Mouse (Mus musculus) hematopoietic stem cell, adult 5-6 weeks (primary cell): ENCODE results near the gene Cpsf3. TPM values are rescaled to one million over a fixed set of nuclear protein-coding genes. Genes with fewer than 3 reads are reported as not detected.

Experiments
- ATAC-seq, 2 experiments: fragments of 125-278 bp in 1 of 2; replicated peaks in 1 of 2; 2 replicates each; pipeline ENCODE4 v1.8.0; 2016 to 2017; ENCODE audit warnings: inconsistent platforms in 2 of 2, mild to moderate bottlenecking in 2 of 2, moderate number of reproducible peaks in 2 of 2, low read depth in 1 of 2, moderate TSS enrichment in 1 of 2; ENCODE audit not compliant: low FRiP score in 2 of 2, poor library complexity in 2 of 2, severe bottlenecking in 2 of 2, insufficient read depth in 1 of 2, low TSS enrichment in 1 of 2
- total RNA-seq: library from RNA; stranded (forward); fragments of 172-1452, 232-1000 nt; gene quantifications from 2 replicates; pipeline ENCODE4 v1.2.3, GENCODE M21; 2017

Cpsf3 gene
- total RNA-seq, 1 experiment from 2014 or later, result 117 TPM

DNA sequence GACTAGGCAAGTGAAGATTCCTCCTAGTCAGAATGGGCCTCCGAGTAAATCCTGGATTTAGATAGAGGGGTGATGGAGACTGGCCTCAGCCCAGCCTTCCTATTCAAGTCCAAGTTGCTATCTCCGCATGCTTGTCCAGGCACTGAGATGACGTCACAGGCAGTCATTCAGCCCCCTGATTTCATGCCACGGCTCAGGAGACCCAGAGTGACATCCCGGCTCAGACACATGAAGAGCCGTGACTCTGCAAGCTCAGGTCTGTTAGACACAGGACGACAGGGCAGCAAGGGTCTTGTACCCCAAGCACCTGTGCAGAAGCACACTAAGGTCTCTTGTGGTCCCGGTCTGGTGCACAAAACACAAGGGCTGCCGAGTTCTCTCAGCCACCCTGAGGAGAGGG, 37.7 kb downstream of the Cpsf3 start:
- no peak for ATAC-seq

DNA sequence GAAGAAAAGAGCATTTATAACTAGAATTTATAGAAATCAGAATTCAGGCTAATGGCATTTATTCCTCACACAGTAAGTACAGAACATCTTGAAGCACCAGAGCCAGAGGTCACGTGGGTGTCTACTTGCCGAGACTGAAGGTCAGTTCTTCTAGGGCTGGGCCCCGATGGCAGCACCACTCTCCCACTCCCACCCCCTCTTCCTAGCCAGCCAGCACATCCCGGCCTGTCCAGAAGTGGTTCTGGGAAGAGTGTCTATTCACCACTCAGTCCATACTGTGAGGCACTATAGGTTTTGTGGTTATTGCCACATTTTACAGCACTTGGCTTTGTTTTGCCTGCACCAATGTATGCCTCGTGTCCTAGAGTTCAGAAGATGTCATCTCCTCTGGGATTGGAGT, 38.9 kb downstream of the Cpsf3 start:
- no peak for ATAC-seq

DNA sequence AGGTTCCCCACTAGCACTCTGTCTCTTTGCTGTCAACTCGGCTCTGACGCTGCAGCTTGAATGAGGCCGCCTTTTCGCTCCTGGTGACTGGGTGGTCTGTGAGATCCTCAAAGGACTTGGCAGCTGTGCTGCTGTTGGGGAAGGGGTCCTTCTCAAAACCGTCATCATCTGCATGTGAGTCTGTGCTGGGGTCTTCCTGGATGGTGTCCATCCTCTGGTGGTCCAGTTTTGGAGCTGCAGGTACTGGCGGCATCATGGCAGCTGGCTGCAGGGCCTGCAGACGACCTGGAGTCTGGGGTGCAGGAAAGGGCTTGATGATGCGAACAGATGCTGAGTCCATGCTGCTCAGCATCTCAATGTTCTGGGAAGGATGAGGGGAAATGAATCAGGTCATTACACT, 40.1 kb downstream of the Cpsf3 start:
- ATAC-seq, result 0 out of 4 replicates have a peak, but pooled peaks of 1 of the 2 experiments have one; percentile 7

DNA sequence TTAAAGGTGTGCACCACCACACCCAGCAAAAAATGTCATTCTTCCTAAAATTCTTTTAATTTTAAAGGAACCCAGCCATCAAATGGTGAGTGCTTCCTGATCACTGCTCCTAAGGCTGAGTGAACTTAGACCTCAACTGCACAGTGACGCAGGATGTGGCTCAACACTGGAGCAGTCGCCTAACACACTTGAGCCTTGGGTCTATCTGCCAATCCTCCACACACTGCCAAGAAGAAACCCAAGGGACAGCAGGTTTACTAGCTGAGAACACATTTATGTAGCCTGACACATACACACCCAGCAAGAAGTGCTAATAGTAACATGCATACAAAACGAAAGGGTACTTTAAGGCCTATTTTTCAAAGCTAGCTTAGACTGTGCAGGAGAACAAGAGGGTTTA, 41.1 kb downstream of the Cpsf3 start:
- no peak for ATAC-seq

DNA sequence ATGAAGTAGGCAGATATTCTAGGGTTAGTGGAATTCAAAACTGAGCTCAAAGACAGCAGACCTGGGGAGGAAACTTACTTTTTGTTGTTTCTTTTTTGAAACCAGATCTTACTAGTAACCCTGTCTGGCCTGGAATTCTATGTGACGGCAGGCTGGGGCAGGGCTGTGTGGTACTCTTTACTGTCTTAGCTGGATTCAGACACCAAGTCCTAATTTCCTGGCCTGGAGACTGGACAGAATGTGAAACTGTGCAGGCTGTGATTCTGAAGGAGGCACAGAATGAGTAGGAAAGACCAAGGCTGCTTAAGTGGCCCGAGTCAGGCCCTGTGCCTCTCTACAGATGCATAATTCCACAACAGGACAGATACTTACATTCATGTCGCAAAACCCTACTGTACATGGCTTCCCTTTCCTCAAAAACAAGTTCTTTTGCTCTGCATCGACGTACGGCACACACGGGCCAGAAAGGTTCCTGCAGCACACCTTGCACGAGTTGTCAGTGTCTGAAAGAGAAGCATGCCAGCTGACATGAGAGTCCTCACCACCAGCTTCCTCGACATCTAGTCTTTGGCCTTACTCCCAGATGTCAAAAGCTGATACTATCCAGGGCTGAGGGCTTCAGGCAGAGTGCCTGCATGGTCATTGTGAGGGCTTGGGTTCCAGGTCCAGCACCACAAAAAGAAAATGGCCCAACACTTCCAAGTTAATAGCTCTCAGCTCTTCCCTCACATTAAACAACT, 44.6 kb downstream of the Cpsf3 start:
- no peak for ATAC-seq

DNA sequence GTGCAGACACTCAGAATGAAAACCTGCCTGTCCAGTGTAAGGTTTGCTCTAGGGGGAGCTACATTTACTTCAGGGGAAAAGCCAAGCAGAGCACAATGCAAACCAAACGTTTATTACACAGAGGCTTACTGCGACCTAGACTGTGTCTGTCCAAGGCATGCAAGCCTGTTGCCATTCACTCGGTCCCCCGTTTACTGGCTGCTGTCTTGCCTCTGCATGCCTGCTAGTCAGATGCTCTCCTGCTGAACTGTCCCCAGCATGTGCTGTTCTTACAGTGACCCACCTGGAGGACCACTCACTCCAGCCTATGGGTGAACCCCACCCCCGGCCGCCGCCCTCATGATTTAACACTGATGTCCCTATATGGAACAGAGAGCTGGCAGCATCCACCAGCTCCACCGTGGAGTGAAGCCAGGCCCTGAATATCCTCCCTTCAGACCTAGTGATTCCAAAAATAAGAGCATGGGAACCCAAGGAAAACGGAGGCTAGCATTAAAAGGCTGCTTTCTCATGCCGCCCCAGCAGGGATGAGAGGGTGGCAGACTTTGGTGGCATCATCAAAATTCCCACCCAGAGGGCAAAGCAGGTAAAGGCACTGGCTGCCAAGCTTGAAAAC, 45.9 kb downstream of the Cpsf3 start:
- no peak; a peak in 1 of 4 replicates for ATAC-seq

DNA sequence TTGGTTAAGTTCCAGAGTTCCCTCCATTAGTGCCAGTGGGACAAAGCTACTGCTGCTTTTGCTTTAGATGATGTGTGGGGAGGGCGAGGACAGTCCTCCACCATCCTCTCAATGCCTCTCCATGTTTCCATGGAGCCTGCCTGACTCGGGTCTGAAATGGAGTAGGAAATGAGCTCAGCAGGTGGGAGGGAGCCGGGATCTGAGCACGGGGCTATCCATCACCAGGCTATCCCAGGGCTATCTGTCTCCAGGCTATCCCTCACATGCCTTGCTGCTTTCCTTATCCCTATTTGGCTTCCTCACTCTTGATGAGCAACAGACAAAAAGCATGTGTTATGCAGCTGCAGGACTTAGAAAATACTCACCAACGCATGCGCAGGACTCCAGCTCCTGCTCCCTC, 46.5 kb downstream of the Cpsf3 start:
- no peak for ATAC-seq

DNA sequence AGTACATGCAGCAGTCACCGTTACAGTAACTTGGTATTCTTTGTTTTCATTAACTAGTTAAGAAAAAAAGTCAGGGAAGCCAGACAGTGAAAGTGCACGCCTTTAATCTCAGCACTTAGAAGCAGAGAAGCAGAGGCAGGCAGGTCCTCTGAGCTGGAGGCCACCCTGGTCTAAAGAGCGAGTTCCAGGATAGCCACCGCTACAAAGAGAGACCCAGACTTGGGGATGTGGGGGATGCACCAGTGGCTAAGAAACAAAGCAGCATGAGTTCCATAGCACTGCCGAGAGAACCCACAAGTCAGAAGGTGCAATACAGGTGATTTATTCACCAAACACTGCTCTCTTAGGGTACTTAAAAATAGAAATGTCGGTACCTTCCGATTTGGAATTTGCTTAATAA, 47.8 kb downstream of the Cpsf3 start:
- ATAC-seq, result no peak

DNA sequence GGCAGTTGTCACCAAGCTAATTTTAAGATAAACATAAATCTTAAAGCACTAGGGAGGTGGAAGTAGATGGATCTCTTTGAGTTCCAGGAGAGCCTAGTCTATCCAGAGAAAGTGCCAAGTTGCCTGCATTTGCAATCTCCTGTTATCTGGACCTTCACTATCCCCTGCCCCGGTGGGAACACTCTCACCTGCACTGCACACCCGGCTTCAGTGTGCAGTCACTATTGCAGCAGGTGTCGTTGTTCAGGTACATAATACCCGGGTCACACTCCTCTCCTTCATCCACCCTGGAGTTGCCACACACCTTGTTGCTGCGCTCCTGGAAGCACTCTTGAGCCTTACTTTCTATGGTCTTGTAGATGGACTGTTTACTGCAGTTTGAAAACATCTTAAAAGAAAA, 48.6 kb downstream of the Cpsf3 start:
- no peak for ATAC-seq

DNA sequence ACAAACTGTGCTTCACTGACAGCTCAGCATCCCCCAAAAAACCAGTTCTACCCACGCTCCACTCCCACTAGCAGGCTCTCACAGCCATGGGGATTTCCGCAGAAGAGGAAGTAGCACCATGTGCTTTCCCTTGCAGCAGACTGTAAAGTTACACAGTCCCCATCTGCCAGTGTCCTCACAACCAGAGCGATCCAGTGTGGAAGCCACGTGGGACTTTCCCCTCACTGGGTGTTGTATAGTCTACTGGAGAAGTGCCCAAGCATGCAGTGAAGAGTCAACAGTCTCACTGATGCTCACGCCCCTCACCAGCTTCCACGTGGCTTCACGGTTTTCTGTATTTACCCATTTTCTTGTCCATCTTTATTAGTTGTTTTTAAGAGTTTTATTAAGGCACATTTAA, 50.7 kb downstream of the Cpsf3 start:
- ATAC-seq, result peak; percentile 75 to 84

DNA sequence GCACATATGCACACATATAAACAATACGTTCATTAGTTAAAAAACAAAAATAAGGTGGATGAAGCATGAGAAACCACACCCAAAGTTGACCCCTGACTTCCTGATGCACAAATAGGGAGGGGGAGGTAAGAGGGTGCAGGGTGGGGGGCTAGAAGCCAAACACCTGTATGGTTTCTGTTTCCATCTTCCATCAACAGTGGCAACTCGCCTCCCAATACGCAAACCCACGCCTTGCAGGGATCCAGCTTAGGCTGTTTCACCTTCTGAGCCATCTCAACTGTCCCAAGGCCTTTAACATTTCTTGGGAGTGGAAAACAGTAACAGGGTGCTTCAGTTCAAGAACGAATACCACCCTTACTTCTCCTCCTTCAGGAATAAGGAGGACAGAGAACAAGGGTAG, 52.0 kb downstream of the Cpsf3 start:
- no peak for ATAC-seq

DNA sequence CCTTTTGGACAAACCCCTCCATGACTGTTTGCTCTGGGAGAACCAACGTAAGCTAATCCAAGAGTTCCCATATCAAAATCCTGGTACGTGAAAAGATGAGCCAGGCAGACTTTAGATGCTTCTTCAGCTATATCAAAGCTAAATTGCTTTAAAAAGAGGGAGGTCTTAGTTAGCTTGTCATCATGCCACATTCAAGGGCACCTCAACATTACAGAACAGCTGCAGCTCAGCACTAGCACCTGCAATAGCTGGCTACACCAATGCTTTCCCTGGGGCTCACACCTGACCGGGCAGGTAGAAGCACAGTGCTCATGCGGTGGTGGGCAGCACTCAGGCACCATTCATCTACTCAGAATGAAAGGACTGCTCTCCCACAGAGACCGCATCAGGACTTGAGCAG, 55.5 kb downstream of the Cpsf3 start:
- no peak for ATAC-seq

DNA sequence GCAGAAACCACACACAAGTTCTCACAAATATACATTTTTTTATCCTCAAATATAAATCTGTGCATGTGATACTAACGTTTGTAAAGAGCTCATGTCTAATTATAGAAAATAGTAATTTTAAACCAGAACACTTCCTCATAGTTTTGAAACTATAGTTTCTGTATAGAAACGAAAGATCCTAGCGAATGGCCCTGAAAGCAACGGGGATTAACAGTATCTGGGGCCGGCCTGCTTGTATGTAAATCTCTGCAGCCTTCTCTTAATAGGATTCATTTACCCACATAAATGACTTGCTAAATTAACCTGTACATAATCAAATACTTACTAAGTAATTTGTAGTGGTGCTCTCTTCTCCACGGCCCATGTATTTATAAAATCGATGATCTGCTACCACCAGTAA, 61.8 kb downstream of the Cpsf3 start:
- ATAC-seq, result no peak

DNA sequence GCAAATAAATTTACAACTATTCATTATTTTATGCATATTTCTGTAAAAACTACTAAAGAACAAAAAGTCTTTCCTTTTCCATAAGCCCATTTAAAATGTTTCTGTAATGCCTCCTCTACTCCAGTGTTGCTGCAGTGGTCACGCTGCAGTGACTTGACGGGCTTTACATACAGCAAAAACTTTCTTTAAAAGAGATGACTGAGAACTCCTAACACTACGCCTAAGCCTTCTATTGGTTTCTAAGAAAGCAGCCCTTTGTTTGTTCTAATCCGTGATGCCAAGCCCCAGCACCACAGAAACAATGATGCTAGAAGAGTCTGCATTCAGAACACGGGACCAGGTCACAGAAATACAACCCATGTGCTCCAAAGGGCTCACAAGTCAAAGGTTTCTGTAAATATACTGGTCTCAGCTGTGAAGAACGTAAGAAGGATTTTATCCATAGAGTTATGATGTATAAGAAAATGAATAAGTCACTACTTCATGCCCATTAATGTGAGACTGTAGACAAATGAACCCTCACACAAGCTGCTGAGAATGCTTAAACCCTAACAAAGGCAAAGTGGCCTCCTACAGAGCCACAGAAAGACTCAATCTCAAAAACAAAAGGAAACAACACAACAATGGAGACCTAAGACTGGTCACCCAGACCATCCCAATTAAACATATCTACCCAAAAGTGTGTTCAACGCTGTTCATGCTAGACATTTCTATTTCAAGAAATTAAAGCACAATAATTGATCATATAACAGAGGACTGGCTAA, 65.1 kb downstream of the Cpsf3 start:
- no peak for ATAC-seq

DNA sequence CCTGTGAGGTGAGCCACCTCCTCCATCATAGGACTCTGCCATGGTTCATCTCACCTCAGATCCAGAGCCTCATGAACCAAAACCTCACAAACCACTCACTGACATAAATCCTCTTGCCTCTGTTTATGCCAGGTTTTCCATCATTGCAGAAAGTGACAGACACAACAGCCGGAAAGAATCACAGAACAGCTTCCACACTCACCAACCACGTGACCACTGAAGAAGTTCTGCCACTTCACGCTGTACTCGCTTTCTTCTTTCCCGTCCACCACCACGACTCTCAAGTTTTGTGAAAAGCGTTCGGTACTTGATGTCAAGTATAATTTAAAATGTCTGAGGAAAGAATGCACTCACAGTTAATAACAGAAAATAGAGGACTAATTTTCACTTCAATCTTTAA, 68.5 kb downstream of the Cpsf3 start:
- no peak for ATAC-seq

DNA sequence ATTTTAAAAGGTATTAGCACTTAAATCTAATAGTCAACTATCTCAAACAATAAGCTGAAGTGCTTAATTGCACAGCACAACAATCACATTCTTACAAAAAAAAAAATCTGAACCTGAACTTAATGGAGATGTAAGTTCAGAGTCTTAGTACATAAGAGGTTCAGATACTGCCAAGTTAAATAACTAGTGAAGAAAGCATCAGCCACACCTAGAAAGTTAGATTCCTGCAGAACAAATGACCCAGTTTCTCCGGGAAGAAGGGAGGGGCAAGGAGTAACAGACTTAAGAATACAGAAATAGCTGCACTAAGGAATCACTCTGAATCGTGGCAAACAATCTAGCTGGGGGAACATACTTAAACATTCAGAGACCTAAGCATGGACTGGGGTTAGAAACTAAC, 77.5 kb downstream of the Cpsf3 start:
- ATAC-seq, result no peak

DNA sequence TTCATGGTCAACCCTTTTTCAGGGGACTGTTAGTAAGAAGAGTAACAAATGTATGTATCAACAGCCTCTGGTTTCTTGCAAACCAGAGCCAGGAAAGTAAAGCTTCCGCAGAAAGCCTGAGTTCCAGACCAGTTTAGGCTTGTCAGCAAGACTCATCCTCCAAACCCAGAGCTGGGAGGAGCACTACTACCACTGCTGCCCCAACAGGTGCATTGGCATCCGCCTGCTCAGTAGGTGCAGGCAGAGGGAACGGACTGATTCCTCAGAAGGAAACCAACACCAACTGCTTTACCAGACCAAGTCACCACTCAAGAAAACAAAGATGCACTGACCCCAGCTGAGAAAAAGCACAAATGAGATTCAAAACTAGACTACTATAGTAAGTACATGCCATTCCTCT, 78.0 kb downstream of the Cpsf3 start:
- ATAC-seq, result no peak
